In genomic region chr5:104460456-104460838, GRCm38 (mm10) we compare ENCODE assay signal across 8 mouse cellular contexts. TPM values are rescaled to one million over a fixed set of nuclear protein-coding genes. Genes with fewer than 3 reads are reported as not detected.
DNase-seq lines count a peak whose midpoint lies in the region.

No protein-coding gene starts in this region.

- H3K36me3 ChIP-seq in heart, embryonic 10.5 days = peaks cover 24% of the 10 kb centered on the region
- H3K36me3 ChIP-seq in hindbrain, embryonic 10.5 days = peaks cover 41% of the 10 kb centered on the region

- DNase-seq in heart, embryonic 10.5 days (ENCODE audit: low spot score) = no peak
- DNase-seq in heart, adult 18-20 months = no peak
- peak; percentile 19 for DNase-seq in brain, adult 2 months (ENCODE audit: low read depth, low spot score)
- DNase-seq in hindbrain, embryonic 10.5 days (ENCODE audit: low spot score) = no peak
- DNase-seq in mesoderm, embryonic 11.5 days (ENCODE audit: low read depth, low spot score) = peak; percentile 8
- DNase-seq in frontal cortex, postnatal 10 days (ENCODE audit: low spot score in 2 of 2) = no peak
- no peak for DNase-seq in cerebellum, postnatal 36 days
- DNase-seq in gastrocnemius, postnatal 10 days = no peak

- 51% methylated on average over 3 of the region's 3 CpGs for WGBS in heart, embryonic 10.5 days
- WGBS in hindbrain, embryonic 10.5 days = 43% methylated on average over 3 of the region's 3 CpGs

- no peaks in the 10 kb centered on the region for H3K27me3 ChIP-seq in heart, embryonic 10.5 days (ENCODE audit: insufficient read depth, poor library complexity, severe bottlenecking)
- H3K27me3 ChIP-seq in hindbrain, embryonic 10.5 days (ENCODE audit: insufficient read depth, poor library complexity, severe bottlenecking) = no peaks in the 10 kb centered on the region

- H3K9me3 ChIP-seq in heart, embryonic 10.5 days = no peaks in the 10 kb centered on the region
- peaks cover 13% of the 10 kb centered on the region; the same call in 1 of the 2 replicates for H3K9me3 ChIP-seq in hindbrain, embryonic 10.5 days

- peaks cover 8% of the 10 kb centered on the region; the same call in 1 of the 2 replicates for H3K4me1 ChIP-seq in heart, embryonic 10.5 days
- peaks cover 27% of the 10 kb centered on the region for H3K4me1 ChIP-seq in hindbrain, embryonic 10.5 days (replicated peaks)

- peak overlapping the region; percentile 86 for H3K4me3 ChIP-seq in heart, embryonic 10.5 days
- H3K4me3 ChIP-seq in hindbrain, embryonic 10.5 days = peak overlapping the region; percentile 72

- peak overlapping the region; percentile 97; the same call in 1 of the 2 replicates for H3K27ac ChIP-seq in heart, embryonic 10.5 days
- peak overlapping the region; percentile 98; the same call in 1 of the 2 replicates for H3K27ac ChIP-seq in hindbrain, embryonic 10.5 days

RNA-seq across cellular contexts. Expression of gene Pkd2, which starts 1.2 kb away (rescaled TPM):
- polyA plus RNA-seq in heart, embryonic 10.5 days (2016; fragmentation: Nextera tagmentation; extraction: Ambion mirVana) = 6.7 and 10.6 TPM in 2 replicates
- 10 to 100 TPM; 17.7 to 18.9 TPM for total RNA-seq in heart, adult 18-20 months (2021)
- polyA plus RNA-seq in hindbrain, embryonic 10.5 days (2016; fragmentation: Nextera tagmentation; extraction: Ambion mirVana) = 7.7 and 8.0 TPM in 2 replicates
- total RNA-seq in gastrocnemius, postnatal 10 days (2021) = 10 to 100 TPM; 24.8 to 32.6 TPM

RNA-seq across cellular contexts. Expression of gene Spp1, which starts 25.5 kb away (rescaled TPM):
- 2.1 and 2.2 TPM in 2 replicates for polyA plus RNA-seq in heart, embryonic 10.5 days (2016; fragmentation: Nextera tagmentation; extraction: Ambion mirVana)
- total RNA-seq in heart, adult 18-20 months (2021) = under 1 TPM in 1 of 2 experiments, not detected in 1; 0.75 TPM
- polyA plus RNA-seq in hindbrain, embryonic 10.5 days (2016; fragmentation: Nextera tagmentation; extraction: Ambion mirVana) = 11.4 and 15.7 TPM in 2 replicates
- total RNA-seq in gastrocnemius, postnatal 10 days (2021) = 100 to 1,000 TPM in 1 of 2 experiments, 1 to 10 TPM in 1; 1.9 to 242 TPM

RNA-seq across cellular contexts. Expression of gene BC005561, which starts 47.7 kb away (rescaled TPM):
- 7.1 and 11.5 TPM in 2 replicates for polyA plus RNA-seq in heart, embryonic 10.5 days (2016; fragmentation: Nextera tagmentation; extraction: Ambion mirVana)
- total RNA-seq in heart, adult 18-20 months (2021) = 1 to 10 TPM; 3.4 to 4.0 TPM
- 11.9 and 13.0 TPM in 2 replicates for polyA plus RNA-seq in hindbrain, embryonic 10.5 days (2016; fragmentation: Nextera tagmentation; extraction: Ambion mirVana)
- total RNA-seq in gastrocnemius, postnatal 10 days (2021) = 1 to 10 TPM; 5.6 to 7.8 TPM

Comparison
In these comparisons a context has a peak if more than half of its experiments do, and no peak if none do; other contexts are left out.
1. DNase-seq: peak in brain, adult 2 months (single experiment) and mesoderm, embryonic 11.5 days (single experiment); none in heart, embryonic 10.5 days (single experiment), heart, adult 18-20 months (0 of 2), hindbrain, embryonic 10.5 days (single experiment), frontal cortex, postnatal 10 days (0 of 2), cerebellum, postnatal 36 days (0 of 2) and gastrocnemius, postnatal 10 days (single experiment).